Mouse (Mus musculus): ENCODE measurements at regions not wholly inside any gene's neighbourhood (a gene's known extent, or its start where the extent isn't known, plus 50 kb on each side); places are given as distances from the start of the nearest gene placed in this dataset.

DNA sequence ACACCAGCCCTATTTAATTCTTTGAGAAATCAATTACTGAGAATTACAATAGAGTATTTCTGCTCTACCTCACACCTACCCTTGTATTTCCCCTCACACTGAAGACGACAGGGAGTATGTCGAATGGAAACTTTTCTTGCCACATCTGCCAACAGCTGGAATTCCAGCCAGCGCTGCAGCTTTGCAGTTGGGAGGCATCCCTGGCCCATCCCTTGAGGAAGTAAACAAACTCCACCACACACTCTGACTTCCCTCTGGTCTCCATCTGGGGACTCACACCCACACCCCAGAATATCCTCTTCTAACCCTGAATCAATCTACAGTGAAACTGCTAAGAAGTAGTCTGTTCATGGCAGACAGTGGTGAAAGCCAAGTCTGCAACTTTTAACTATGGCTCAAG lies 630.9 kb downstream of the Gm826 start:
- TF ChIP-seq CTCF (IDR thresholded peaks at IDR 0.05; ENCODE audit: low read depth, low read length) (no peak), POLR2A (IDR thresholded peaks at IDR 0.05; ENCODE audit: extremely low read depth, insufficient read depth, low read length) (no peak)
